Mouse (Mus musculus): Measurements from ENCODE around the gene Ficd. TPM values are rescaled to one million over a fixed set of nuclear protein-coding genes. Genes with fewer than 3 reads are reported as not detected.

The Ficd gene
- polyA plus RNA-seq, 1 experiment from 2014 or later: 2.0 TPM

- H3K27me3 ChIP-seq (ENCODE audit: control insufficient read depth, insufficient read depth, low read length): no peaks in the 10 kb centered on the region
- H3K36me3 ChIP-seq (replicated peaks; ENCODE audit: control insufficient read depth, insufficient read depth, low read depth, low read length): no peaks in the 10 kb centered on the region
- H3K9me3 ChIP-seq (replicated peaks; ENCODE audit: control insufficient read depth, low read length): no peaks in the 10 kb centered on the region
- H3K4me2 ChIP-seq (ENCODE audit: low read depth, low read length): no peak overlapping the region
- WGBS: 82% methylated on average over 19 of the region's 19 CpGs
- H3K4me3 ChIP-seq (ENCODE audit: low read depth, low read length): no peak overlapping the region
- ATAC-seq (replicated peaks; ENCODE audit: insufficient number of reproducible peaks, low FRiP score, low TSS enrichment, low read depth): no peak
- no peak overlapping the region for H3K27ac ChIP-seq (replicated peaks; ENCODE audit: low read depth, low read length)
- no peak overlapping the region for H3K9ac ChIP-seq (replicated peaks; ENCODE audit: low read length)
- H3K4me1 ChIP-seq (ENCODE audit: control insufficient read depth, insufficient read depth, low read length): no peaks in the 10 kb centered on the region
- DNase-seq (ENCODE audit: low spot score): no peak
These were observed 35.1 kb upstream of the Ficd start for GRCm38 (mm10) chr5:113700388-113701023.

- Histone ChIP-seq H3K4me2 (ENCODE audit: low read depth, low read length) (no peak overlapping the region), H3K9me3 (replicated peaks; ENCODE audit: control insufficient read depth, low read length) (no peaks in the 10 kb centered on the region), H3K27me3 (ENCODE audit: control insufficient read depth, insufficient read depth, low read length) (no peaks in the 10 kb centered on the region), H3K4me3 (ENCODE audit: low read depth, low read length) (no peak overlapping the region), H3K27ac (replicated peaks; ENCODE audit: low read depth, low read length) (0 out of 2 replicates have a peak overlapping the region, but pooled peaks have one; percentile 13), H3K36me3 (replicated peaks; ENCODE audit: control insufficient read depth, insufficient read depth, low read depth, low read length) (no peaks in the 10 kb centered on the region), H3K4me1 (ENCODE audit: control insufficient read depth, insufficient read depth, low read length) (no peaks in the 10 kb centered on the region), H3K9ac (replicated peaks; ENCODE audit: low read length) (no peak overlapping the region)
- DNase-seq (ENCODE audit: low spot score) (no peak), ATAC-seq (replicated peaks; ENCODE audit: insufficient number of reproducible peaks, low FRiP score, low TSS enrichment, low read depth) (no peak)
- 64% methylated on average over 21 of the region's 21 CpGs for WGBS
These were observed 31.6 kb upstream of the Ficd start for GRCm38 (mm10) chr5:113703803-113704585.

- ATAC-seq (replicated peaks; ENCODE audit: insufficient number of reproducible peaks, low FRiP score, low TSS enrichment, low read depth) (no peak), DNase-seq (ENCODE audit: low spot score) (no peak)
- H3K9me3 ChIP-seq (replicated peaks; ENCODE audit: control insufficient read depth, low read length): no peaks in the 10 kb centered on the region
- 81% methylated on average over 2 of the region's 2 CpGs for WGBS
- no peaks in the 10 kb centered on the region for H3K27me3 ChIP-seq (ENCODE audit: control insufficient read depth, insufficient read depth, low read length)
- H3K9ac ChIP-seq (replicated peaks; ENCODE audit: low read length): no peak overlapping the region
- H3K4me1 ChIP-seq (ENCODE audit: control insufficient read depth, insufficient read depth, low read length): no peaks in the 10 kb centered on the region
- no peak overlapping the region for H3K4me2 ChIP-seq (ENCODE audit: low read depth, low read length)
- no peak overlapping the region for H3K4me3 ChIP-seq (ENCODE audit: low read depth, low read length)
- H3K36me3 ChIP-seq (replicated peaks; ENCODE audit: control insufficient read depth, insufficient read depth, low read depth, low read length): no peaks in the 10 kb centered on the region
- H3K27ac ChIP-seq (replicated peaks; ENCODE audit: low read depth, low read length): no peak overlapping the region
These were observed 22.7 kb upstream of the Ficd start for GRCm38 (mm10) chr5:113712861-113713260.

GRCm38 (mm10) chr5:113716581-113717388 is 18.8 kb upstream of the Ficd start:
- no peaks in the 10 kb centered on the region for H3K27me3 ChIP-seq (ENCODE audit: control insufficient read depth, insufficient read depth, low read length)
- H3K9ac ChIP-seq (replicated peaks; ENCODE audit: low read length): no peak overlapping the region
- H3K36me3 ChIP-seq (replicated peaks; ENCODE audit: control insufficient read depth, insufficient read depth, low read depth, low read length): no peaks in the 10 kb centered on the region
- H3K4me3 ChIP-seq (ENCODE audit: low read depth, low read length): no peak overlapping the region
- ATAC-seq (replicated peaks; ENCODE audit: insufficient number of reproducible peaks, low FRiP score, low TSS enrichment, low read depth) (0 out of 2 replicates have a peak, but pooled peaks have one; percentile 56), DNase-seq (ENCODE audit: low spot score) (peak; percentile 93)
- 11% methylated on average over 12 of the region's 12 CpGs for WGBS
- H3K4me2 ChIP-seq (ENCODE audit: low read depth, low read length): no peak overlapping the region
- no peak overlapping the region for H3K27ac ChIP-seq (replicated peaks; ENCODE audit: low read depth, low read length)
- H3K9me3 ChIP-seq (replicated peaks; ENCODE audit: control insufficient read depth, low read length): no peaks in the 10 kb centered on the region
- H3K4me1 ChIP-seq (ENCODE audit: control insufficient read depth, insufficient read depth, low read length): no peaks in the 10 kb centered on the region

GRCm38 (mm10) chr5:113719221-113719661 is 16.4 kb upstream of the Ficd start:
- H3K36me3 ChIP-seq (replicated peaks; ENCODE audit: control insufficient read depth, insufficient read depth, low read depth, low read length): no peaks in the 10 kb centered on the region
- no peak overlapping the region for H3K9ac ChIP-seq (replicated peaks; ENCODE audit: low read length)
- H3K4me1 ChIP-seq (ENCODE audit: control insufficient read depth, insufficient read depth, low read length): no peaks in the 10 kb centered on the region
- no peak overlapping the region for H3K27ac ChIP-seq (replicated peaks; ENCODE audit: low read depth, low read length)
- no peak overlapping the region for H3K4me3 ChIP-seq (ENCODE audit: low read depth, low read length)
- no peaks in the 10 kb centered on the region for H3K9me3 ChIP-seq (replicated peaks; ENCODE audit: control insufficient read depth, low read length)
- WGBS: 90% methylated on average over 8 of the region's 8 CpGs
- ATAC-seq (replicated peaks; ENCODE audit: insufficient number of reproducible peaks, low FRiP score, low TSS enrichment, low read depth): no peak
- DNase-seq (ENCODE audit: low spot score): no peak
- no peaks in the 10 kb centered on the region for H3K27me3 ChIP-seq (ENCODE audit: control insufficient read depth, insufficient read depth, low read length)
- no peak overlapping the region for H3K4me2 ChIP-seq (ENCODE audit: low read depth, low read length)

- no peak overlapping the region for H3K4me3 ChIP-seq (ENCODE audit: low read depth, low read length)
- WGBS: 87% methylated on average over 10 of the region's 10 CpGs
- H3K27ac ChIP-seq (replicated peaks; ENCODE audit: low read depth, low read length): no peak overlapping the region
- no peak for DNase-seq (ENCODE audit: low spot score)
- no peak overlapping the region for H3K9ac ChIP-seq (replicated peaks; ENCODE audit: low read length)
- no peaks in the 10 kb centered on the region for H3K36me3 ChIP-seq (replicated peaks; ENCODE audit: control insufficient read depth, insufficient read depth, low read depth, low read length)
- no peaks in the 10 kb centered on the region for H3K4me1 ChIP-seq (ENCODE audit: control insufficient read depth, insufficient read depth, low read length)
- H3K9me3 ChIP-seq (replicated peaks; ENCODE audit: control insufficient read depth, low read length): no peaks in the 10 kb centered on the region
- no peaks in the 10 kb centered on the region for H3K27me3 ChIP-seq (ENCODE audit: control insufficient read depth, insufficient read depth, low read length)
- ATAC-seq (replicated peaks; ENCODE audit: insufficient number of reproducible peaks, low FRiP score, low TSS enrichment, low read depth): no peak
- no peak overlapping the region for H3K4me2 ChIP-seq (ENCODE audit: low read depth, low read length)
These were observed 13.2 kb upstream of the Ficd start for GRCm38 (mm10) chr5:113722224-113723013.

GRCm38 (mm10) chr5:113723567-113724237 is 11.9 kb upstream of the Ficd start:
- Histone ChIP-seq H3K4me3 (ENCODE audit: low read depth, low read length) (no peak overlapping the region), H3K9ac (replicated peaks; ENCODE audit: low read length) (no peak overlapping the region), H3K4me2 (ENCODE audit: low read depth, low read length) (no peak overlapping the region), H3K27me3 (ENCODE audit: control insufficient read depth, insufficient read depth, low read length) (no peaks in the 10 kb centered on the region), H3K9me3 (replicated peaks; ENCODE audit: control insufficient read depth, low read length) (no peaks in the 10 kb centered on the region), H3K36me3 (replicated peaks; ENCODE audit: control insufficient read depth, insufficient read depth, low read depth, low read length) (no peaks in the 10 kb centered on the region), H3K27ac (replicated peaks; ENCODE audit: low read depth, low read length) (no peak overlapping the region), H3K4me1 (ENCODE audit: control insufficient read depth, insufficient read depth, low read length) (no peaks in the 10 kb centered on the region)
- DNase-seq (ENCODE audit: low spot score) (no peak), ATAC-seq (replicated peaks; ENCODE audit: insufficient number of reproducible peaks, low FRiP score, low TSS enrichment, low read depth) (no peak)
- 36% methylated on average over 8 of the region's 8 CpGs for WGBS
